Mouse (Mus musculus): ENCODE results near the gene Wdr25.

GRCm38 (mm10) chr12:108985025-108985424 lies 91.6 kb downstream of the Wdr25 start:
- TF ChIP-seq GATA1 (IDR thresholded peaks at IDR 0.05; ENCODE audit: low read depth, low read length): no peak
- no peak for TF ChIP-seq SIN3A (IDR thresholded peaks at IDR 0.05; ENCODE audit: low read length)
- no peak for TF ChIP-seq USF2 (IDR thresholded peaks at IDR 0.05; ENCODE audit: borderline replicate concordance in 1 of 2, insufficient read depth in 1 of 2, low read depth in 1 of 2, low read length in 2 of 2)
- no peak for TF ChIP-seq EP300 (IDR thresholded peaks at IDR 0.05; ENCODE audit: low read depth in 1 of 2, low read length in 2 of 2)
- TF ChIP-seq JUND (IDR thresholded peaks at IDR 0.05; ENCODE audit: low read depth, low read length): no peak
- TF ChIP-seq POLR2A (IDR thresholded peaks at IDR 0.05; ENCODE audit: control insufficient read depth in 1 of 2, insufficient read depth in 1 of 2, low read depth in 1 of 2, low read length in 2 of 2, poor library complexity in 1 of 2): no peak
- no peak for TF ChIP-seq CTCF (IDR thresholded peaks at IDR 0.05 in 2 of 3, conservative IDR thresholded peaks at IDR 0.05 in 1 of 3; ENCODE audit: control insufficient read depth in 1 of 3, insufficient read depth in 1 of 3, low read depth in 2 of 3, low read length in 3 of 3, poor library complexity in 1 of 3, severe bottlenecking in 1 of 3)
